Mouse (Mus musculus) midbrain, embryonic 10.5 days (tissue): ENCODE measurements around the gene Fga. TPM values are rescaled to one million over a fixed set of nuclear protein-coding genes. Genes with fewer than 3 reads are reported as not detected.

ENCODE experiments used
- DNase-seq: peaks from one replicate; pipeline ENCODE4 v3.0.0-alpha.2; 2017; ENCODE audit warnings: low spot score
- H3K27ac ChIP-seq: fragments of 300-500 bp; sonication (generic); replicated peaks from 2 replicates; pipeline ENCODE4 v1.5.1; 2016; ENCODE audit warnings: mild to moderate bottlenecking
- H3K27me3 ChIP-seq: fragments of 300-500 bp; sonication (generic); 2 replicates; pipeline ENCODE4 v1.6.1; 2016; ENCODE audit warnings: low read depth, mild to moderate bottlenecking; ENCODE audit not compliant: poor library complexity, severe bottlenecking
- H3K36me3 ChIP-seq: fragments of 300-500 bp; sonication (generic); 2 replicates; pipeline ENCODE4 v1.6.1; 2016; ENCODE audit warnings: mild to moderate bottlenecking, moderate library complexity
- H3K4me1 ChIP-seq: fragments of 300-500 bp; sonication (generic); 2 replicates; pipeline ENCODE4 v1.6.1; 2016
- H3K4me3 ChIP-seq: fragments of 300-500 bp; sonication (generic); 2 replicates; pipeline ENCODE4 v1.5.1; 2016; ENCODE audit warnings: mild to moderate bottlenecking, moderate library complexity
- H3K9me3 ChIP-seq: fragments of 300-500 bp; sonication (generic); replicated peaks from 2 replicates; pipeline ENCODE4 v1.6.1; 2016; ENCODE audit warnings: mild to moderate bottlenecking
- WGBS: fragments of 180-500 bp; shearing (Covaris S2); methylation state at CpG from one replicate; pipeline ENCODE4 v1.1.7; 2016; 5-methylcytosine and 5-hydroxymethylcytosine counted together
- polyA plus RNA-seq: library from polyadenylated mRNA; unstranded; fragments of >200 nt; fragmentation: Nextera tagmentation; extraction: Ambion mirVana; gene quantifications from 2 replicates; pipeline ENCODE4 v1.2.1, GENCODE M21; 2016

Fga gene
- polyA plus RNA-seq, 1 experiment from 2014 or later = not detected

DNA sequence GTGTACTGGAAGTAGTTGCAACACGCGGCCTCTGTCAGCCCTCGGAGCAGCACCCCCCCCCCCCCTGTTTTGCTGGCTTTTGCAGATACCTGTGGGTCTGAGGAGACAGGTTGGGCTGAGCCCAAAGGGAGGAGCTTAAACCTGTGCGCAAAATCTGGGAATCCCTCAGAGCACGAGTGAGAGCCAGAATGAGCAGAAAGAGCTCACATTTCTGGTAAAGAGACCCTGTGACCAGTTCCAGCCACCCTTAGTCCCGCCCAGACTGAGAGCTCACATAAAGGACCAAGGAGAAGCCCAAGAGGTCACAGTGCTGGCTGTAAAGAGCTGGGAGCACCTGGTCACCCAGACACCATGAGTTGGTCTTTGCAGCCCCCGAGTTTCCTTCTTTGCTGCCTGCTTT lies 18.3 kb upstream of the Fga start, which contains the start of gene Fgg:
Gene Fgg (plus strand): TSS at position 168 of the 400 bp plus-strand sequence.
- DNase-seq = no peak
- Histone ChIP-seq H3K27ac (no peak within 1 kb of the TSS), H3K4me1 (no peaks in the 10 kb centered on the region), H3K27me3 (no peaks in the 10 kb centered on the region), H3K36me3 (no peaks in the 10 kb centered on the region), H3K4me3 (no peak within 1 kb of the TSS), H3K9me3 (no peaks in the 10 kb centered on the region)
- WGBS = 52% methylated on average over 7 of the region's 7 CpGs

DNA sequence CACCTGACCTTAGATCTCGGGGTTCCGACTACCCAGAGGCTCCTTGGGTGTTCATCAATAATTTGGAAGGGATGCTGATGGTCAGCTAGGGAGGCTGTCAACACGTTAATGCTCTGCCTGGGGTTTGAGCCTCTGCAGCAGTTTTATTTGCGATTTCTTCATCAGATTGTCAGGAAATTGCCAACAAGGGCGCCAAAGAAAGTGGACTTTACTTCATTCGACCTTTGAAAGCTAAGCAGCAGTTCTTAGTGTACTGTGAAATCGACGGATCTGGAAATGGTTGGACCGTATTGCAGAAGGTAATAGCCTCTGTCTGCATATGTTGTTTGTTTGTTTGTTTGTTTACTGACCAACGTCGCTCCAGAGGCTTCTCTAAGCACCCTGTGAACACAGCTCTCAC lies 15.6 kb upstream of the Fga start:
- Histone ChIP-seq H3K4me3 (no peak overlapping the region), H3K27ac (no peak overlapping the region), H3K9me3 (no peaks in the 10 kb centered on the region), H3K27me3 (no peaks in the 10 kb centered on the region), H3K36me3 (no peaks in the 10 kb centered on the region), H3K4me1 (no peaks in the 10 kb centered on the region)
- WGBS = 84% methylated on average over 11 of the region's 11 CpGs
- no peak for DNase-seq

DNA sequence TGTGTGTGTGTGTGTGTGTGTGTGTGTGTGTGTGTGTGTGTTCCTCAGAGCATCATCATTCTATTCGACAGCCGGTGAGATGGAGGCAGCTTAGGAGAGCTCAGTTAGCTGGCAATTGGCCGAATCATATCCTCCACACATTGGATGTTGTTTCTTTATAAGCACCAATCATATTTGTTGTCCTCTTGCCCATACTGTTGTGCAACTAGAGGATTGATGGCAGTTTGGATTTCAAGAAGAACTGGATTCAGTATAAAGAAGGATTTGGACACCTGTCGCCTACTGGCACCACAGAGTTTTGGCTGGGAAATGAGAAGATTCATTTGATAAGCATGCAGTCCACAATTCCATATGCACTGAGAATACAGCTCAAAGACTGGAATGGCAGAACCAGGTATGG lies 14.7 kb upstream of the Fga start:
- Histone ChIP-seq H3K4me1 (no peaks in the 10 kb centered on the region), H3K27me3 (no peaks in the 10 kb centered on the region), H3K27ac (no peak overlapping the region), H3K4me3 (no peak overlapping the region), H3K9me3 (no peaks in the 10 kb centered on the region), H3K36me3 (no peaks in the 10 kb centered on the region)
- WGBS = 92% methylated on average over 4 of the region's 4 CpGs
- no peak for DNase-seq

DNA sequence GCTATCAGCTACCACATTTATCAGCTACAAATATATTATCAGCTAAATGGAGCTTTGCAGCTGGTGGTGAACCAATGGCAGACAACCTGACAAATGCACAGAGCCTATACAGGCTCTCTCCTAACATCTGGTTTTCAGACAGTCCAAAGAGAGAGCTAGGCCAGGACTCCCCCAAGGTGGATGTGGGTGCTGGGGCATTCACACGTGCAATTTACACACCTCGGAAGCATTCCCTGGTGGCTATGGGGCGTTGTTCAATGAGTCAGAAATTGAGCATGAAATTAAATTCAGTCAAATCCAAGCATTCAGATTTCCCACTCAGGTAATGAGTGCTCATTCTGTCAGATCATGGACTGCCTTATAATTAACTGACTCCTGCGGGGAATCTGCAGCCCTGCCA lies 14.3 kb upstream of the Fga start:
- no peak for DNase-seq
- no peak overlapping the region for H3K27ac ChIP-seq
- H3K4me1 ChIP-seq = no peaks in the 10 kb centered on the region
- H3K27me3 ChIP-seq = no peaks in the 10 kb centered on the region
- no peaks in the 10 kb centered on the region for H3K36me3 ChIP-seq
- no peak overlapping the region for H3K4me3 ChIP-seq
- no peaks in the 10 kb centered on the region for H3K9me3 ChIP-seq
- 86% methylated on average over 4 of the region's 4 CpGs for WGBS

DNA sequence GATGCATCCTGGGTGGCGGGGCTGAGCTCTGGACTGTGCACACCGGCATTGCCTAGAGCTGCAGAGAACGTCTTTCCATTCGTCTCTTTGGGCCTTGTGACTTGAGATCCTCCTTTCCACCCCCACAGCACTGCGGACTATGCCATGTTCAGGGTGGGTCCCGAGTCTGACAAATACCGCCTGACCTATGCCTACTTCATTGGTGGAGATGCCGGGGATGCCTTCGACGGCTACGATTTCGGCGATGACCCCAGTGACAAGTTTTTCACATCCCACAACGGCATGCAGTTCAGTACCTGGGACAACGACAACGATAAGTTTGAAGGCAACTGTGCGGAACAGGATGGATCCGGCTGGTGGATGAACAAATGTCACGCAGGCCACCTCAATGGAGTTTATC lies 13.2 kb upstream of the Fga start:
- H3K27me3 ChIP-seq = no peaks in the 10 kb centered on the region
- no peaks in the 10 kb centered on the region for H3K36me3 ChIP-seq
- H3K27ac ChIP-seq = no peak overlapping the region
- H3K9me3 ChIP-seq = no peaks in the 10 kb centered on the region
- WGBS = 93% methylated on average over 19 of the region's 19 CpGs
- no peak overlapping the region for H3K4me3 ChIP-seq
- H3K4me1 ChIP-seq = no peaks in the 10 kb centered on the region
- no peak for DNase-seq

DNA sequence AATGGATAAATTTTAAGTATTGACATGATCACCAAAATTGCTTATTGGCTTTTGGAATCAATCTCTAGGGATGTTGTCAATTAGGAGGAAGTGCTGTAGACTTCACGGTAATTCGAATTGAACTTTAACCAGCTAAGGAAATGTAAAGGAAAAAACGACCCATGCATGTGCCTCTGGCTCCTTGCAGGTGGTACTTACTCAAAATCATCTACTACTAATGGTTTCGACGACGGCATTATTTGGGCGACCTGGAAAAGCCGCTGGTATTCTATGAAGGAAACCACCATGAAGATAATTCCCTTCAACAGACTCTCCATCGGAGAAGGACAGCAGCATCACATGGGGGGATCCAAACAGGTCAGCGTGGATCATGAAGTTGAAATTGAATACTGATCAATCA lies 11.9 kb upstream of the Fga start:
- Histone ChIP-seq H3K4me1 (no peaks in the 10 kb centered on the region), H3K9me3 (no peaks in the 10 kb centered on the region), H3K27ac (no peak overlapping the region), H3K4me3 (no peak overlapping the region), H3K36me3 (no peaks in the 10 kb centered on the region), H3K27me3 (no peaks in the 10 kb centered on the region)
- DNase-seq = no peak
- 90% methylated on average over 10 of the region's 10 CpGs for WGBS

DNA sequence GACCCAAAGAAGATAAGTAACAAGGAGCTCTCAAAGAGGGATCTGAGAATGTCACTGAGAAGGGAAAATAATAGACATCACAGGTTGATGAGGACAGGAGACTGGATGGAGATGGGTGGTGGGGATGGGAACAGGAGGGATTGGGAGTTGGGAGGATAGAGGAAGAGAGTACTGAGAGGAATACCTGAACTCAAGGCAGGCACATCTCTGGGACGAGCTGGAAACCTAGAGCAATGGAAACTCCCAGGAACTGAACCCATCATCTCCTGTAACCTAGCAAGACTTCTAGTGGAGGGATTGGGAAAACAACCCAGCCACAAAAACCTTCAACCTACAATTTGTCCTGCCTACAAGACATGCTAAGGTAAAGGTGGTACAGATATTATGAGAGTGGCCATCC lies 9.6 kb upstream of the Fga start:
- no peak for DNase-seq
- Histone ChIP-seq H3K36me3 (no peaks in the 10 kb centered on the region), H3K27ac (no peak overlapping the region), H3K27me3 (no peaks in the 10 kb centered on the region), H3K4me1 (no peaks in the 10 kb centered on the region), H3K4me3 (no peak overlapping the region), H3K9me3 (no peaks in the 10 kb centered on the region)
- 86% methylated on average over 1 of the region's 1 CpGs for WGBS

DNA sequence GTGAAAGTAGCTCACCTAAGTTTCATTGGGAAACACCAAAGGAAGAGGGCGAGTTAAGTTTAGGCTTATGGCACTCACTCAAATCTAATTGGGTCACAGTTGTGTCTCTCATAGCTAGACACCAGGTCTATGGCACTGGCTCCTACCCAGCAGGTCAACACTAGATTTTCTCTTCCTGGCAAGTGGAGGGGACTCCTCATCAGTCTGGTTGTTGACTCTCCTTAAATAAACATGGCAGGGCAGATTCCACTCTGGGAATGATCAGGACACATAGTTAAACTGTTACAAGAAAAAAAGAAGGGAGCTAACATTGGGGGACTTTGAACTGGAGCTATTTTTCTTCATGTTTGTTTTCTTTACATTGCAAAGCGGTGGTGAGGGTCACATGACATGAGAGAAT lies 5.5 kb upstream of the Fga start:
- no peak for DNase-seq
- H3K36me3 ChIP-seq = no peaks in the 10 kb centered on the region
- H3K4me3 ChIP-seq = no peak overlapping the region
- H3K9me3 ChIP-seq = no peaks in the 10 kb centered on the region
- H3K27ac ChIP-seq = no peak overlapping the region
- H3K27me3 ChIP-seq = no peaks in the 10 kb centered on the region
- WGBS = 86% methylated on average over 2 of the region's 2 CpGs
- H3K4me1 ChIP-seq = no peaks in the 10 kb centered on the region

DNA sequence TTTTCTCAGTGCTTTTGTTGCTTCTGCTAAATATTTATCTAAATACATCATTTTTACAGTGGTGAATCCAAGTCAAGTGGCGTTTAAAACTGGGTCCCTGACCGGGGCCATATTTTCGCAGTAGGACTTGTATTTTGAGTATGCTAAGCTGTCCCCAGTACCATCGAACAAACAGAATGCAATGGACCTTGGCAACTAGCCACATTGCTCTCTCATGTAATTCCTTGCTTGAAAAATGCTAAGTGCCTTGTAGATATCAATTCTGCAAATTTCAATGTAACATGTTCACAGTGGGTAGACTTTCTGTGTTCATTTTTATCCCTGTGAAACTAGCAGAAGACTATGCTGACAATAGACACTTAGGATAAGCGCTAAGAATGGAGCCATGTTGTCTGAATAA lies 4.7 kb upstream of the Fga start:
- H3K9me3 ChIP-seq = no peaks in the 10 kb centered on the region
- H3K36me3 ChIP-seq = no peaks in the 10 kb centered on the region
- no peak overlapping the region for H3K4me3 ChIP-seq
- no peaks in the 10 kb centered on the region for H3K27me3 ChIP-seq
- 92% methylated on average over 5 of the region's 5 CpGs for WGBS
- H3K27ac ChIP-seq = no peak overlapping the region
- 0 out of 2 replicates have a peak, but pooled peaks cover 3% of the 10 kb centered on the region for H3K4me1 ChIP-seq
- no peak for DNase-seq

DNA sequence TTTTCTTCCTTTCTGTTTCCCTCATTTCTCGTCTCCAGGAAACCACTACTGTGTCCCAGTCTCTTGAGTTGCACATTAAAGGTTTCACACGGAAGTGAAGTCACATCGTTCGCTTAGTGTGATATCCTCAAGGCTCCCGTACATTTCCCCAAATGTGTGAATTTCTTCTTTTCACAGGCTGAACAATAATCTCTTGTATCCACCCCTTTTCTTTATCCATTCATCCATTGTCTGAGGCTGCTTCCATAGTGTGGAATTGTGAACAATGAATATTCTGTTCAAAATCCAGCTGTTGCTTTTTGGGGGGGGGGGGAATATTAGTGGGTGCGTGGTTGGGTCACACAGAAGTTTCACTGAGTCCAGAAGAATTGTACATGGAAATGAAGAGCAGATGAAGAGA lies 840 bp upstream of the Fga start:
- Histone ChIP-seq H3K27me3 (no peaks in the 10 kb centered on the region), H3K4me3 (no peak overlapping the region), H3K4me1 (0 out of 2 replicates have a peak, but pooled peaks cover 3% of the 10 kb centered on the region), H3K36me3 (no peaks in the 10 kb centered on the region), H3K9me3 (no peaks in the 10 kb centered on the region), H3K27ac (no peak overlapping the region)
- DNase-seq = no peak
- 82% methylated on average over 6 of the region's 6 CpGs for WGBS

DNA sequence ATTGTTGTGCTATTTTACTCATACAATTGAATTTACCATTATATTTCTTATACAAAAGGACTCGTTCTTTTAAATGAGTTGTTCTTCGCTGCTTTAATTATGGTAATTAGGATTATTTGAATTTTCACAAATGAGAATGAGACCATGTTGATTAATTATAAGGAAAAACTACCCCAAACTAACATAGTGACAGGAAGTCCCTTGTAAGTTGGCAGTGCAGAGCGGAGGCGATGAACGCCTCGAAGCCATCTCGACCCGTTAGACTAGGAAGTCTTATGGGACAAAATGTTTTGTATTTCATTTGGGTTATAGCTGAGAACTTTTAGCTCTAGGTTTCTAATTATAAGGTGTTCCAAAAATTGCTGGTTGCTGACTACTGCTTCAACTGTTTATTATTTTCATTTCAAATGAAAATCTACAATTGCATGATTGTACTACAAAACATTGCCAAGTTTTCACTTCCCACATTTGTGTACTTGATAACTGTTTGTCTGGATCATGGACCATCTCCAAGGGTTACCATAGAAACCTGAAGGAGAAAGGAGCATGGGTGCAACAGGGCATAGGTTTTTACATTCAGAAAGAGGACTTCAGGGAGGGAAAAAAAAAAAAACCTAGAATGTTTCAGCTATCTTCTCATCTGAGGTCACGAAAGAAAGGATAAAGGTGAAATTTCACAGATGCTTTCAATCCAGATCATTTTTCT lies 1.8 kb downstream of the Fga start:
- H3K4me1 ChIP-seq = peaks cover 3% of the 10 kb centered on the region; the same call in 1 of the 2 replicates
- no peaks in the 10 kb centered on the region for H3K9me3 ChIP-seq
- DNase-seq = no peak
- no peak overlapping the region for H3K4me3 ChIP-seq
- no peak overlapping the region for H3K27ac ChIP-seq
- WGBS = 91% methylated on average over 9 of the region's 9 CpGs
- H3K27me3 ChIP-seq = no peaks in the 10 kb centered on the region
- no peaks in the 10 kb centered on the region for H3K36me3 ChIP-seq

DNA sequence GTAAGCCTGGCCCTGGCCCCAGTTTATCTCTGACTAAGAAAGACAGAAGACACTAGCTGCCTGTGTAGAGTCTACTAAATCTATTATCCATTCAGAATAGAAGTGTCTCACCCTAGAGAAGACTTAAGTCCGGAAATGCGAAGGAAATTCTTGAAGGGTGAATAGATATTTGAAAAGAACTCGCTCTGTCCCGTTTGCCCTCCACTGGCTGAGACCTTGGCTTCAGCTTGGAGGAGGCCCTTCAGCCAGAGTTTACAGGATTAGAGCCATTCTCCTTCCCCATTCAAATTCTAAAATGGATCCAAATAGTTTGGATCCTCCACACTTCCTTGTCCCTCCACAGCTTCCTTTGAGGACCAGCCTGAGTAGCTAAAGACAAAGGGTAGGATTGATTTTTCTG lies 4.5 kb downstream of the Fga start:
- Histone ChIP-seq H3K27me3 (0 out of 2 replicates have a peak, but pooled peaks cover 5% of the 10 kb centered on the region), H3K4me3 (no peak overlapping the region), H3K27ac (no peak overlapping the region), H3K4me1 (peaks cover 9% of the 10 kb centered on the region), H3K36me3 (no peaks in the 10 kb centered on the region), H3K9me3 (no peaks in the 10 kb centered on the region)
- no peak for DNase-seq
- WGBS = 72% methylated on average over 4 of the region's 4 CpGs

DNA sequence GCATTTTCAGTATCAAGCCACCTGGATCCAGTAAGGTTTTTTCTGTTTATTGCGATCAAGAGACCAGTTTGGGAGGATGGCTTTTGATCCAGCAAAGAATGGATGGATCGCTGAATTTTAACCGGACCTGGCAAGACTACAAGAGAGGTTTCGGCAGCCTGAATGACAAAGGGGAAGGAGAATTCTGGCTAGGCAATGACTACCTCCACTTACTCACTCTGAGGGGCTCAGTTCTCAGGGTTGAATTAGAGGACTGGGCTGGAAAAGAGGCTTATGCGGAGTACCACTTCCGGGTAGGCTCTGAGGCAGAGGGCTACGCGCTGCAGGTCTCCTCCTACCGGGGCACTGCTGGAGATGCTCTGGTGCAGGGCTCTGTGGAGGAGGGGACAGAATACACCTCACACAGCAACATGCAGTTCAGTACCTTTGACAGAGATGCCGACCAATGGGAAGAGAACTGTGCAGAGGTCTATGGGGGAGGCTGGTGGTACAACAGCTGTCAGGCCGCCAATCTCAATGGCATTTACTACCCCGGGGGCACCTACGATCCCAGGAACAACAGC lies 7.0 kb downstream of the Fga start:
- Histone ChIP-seq H3K4me3 (peak overlapping the region; percentile 30), H3K4me1 (peaks cover 6% of the 10 kb centered on the region), H3K27me3 (0 out of 2 replicates have a peak, but pooled peaks cover 5% of the 10 kb centered on the region), H3K27ac (peak overlapping the region; percentile 30; the same call in 1 of the 2 replicates), H3K9me3 (no peaks in the 10 kb centered on the region), H3K36me3 (no peaks in the 10 kb centered on the region)
- DNase-seq = no peak
- 50% methylated on average over 13 of the region's 13 CpGs for WGBS
